Mouse (Mus musculus): ENCODE results near the gene Rusc2.

The Rusc2 gene

DNA sequence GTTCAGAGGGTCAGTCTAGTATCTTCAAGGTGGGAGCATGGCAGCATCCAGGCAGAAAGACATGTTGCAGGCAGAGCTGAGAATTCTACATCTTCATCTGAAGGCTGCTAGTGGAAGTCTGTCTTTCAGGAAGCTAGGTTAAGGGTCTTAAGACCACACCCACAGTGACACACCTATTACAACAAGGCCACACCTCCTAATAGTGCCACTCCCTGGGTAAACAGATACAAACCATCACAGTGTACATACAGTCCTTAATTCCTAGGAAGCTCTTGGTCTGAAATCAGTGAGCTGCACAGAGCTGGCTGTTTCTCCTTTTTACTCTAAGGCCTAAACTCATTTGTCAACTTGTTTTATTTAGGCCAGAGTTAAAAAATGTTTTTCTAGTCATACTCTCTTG, 5.2 kb downstream of the Rusc2 start:
- no peak for DNase-seq

GRCm38 (mm10) chr4:43389390-43389789, 7.6 kb downstream of the Rusc2 start:
- no peak for DNase-seq

DNA sequence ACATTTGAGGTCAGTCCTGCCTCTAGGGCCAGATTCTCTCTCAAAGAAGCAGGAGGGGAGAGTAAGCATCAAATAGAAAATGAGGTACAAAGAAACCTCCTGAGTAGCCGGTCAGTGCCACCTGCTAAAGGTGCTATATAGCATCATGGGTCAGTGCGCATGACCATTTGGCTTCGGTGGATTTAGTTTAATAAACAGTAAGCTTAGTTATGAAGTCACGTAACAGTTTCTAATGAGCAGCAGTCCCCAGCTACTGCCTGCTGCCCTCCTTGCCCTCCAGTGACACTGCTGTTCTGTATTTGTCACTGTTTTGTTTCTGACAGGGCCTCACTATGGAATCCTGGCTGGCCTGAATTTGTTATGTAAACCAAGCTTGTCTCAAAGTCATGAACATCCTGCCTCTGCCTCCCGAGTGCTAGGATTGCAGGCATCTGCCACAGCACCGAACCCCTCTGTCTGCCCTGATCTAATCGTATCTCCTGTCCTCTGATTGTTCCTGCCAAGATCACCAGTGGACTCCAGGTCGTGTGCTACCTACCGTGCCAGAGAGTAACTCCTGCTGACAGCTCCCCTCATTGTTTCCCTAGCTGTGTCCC, 8.2 kb downstream of the Rusc2 start:
- no peak for DNase-seq

DNA sequence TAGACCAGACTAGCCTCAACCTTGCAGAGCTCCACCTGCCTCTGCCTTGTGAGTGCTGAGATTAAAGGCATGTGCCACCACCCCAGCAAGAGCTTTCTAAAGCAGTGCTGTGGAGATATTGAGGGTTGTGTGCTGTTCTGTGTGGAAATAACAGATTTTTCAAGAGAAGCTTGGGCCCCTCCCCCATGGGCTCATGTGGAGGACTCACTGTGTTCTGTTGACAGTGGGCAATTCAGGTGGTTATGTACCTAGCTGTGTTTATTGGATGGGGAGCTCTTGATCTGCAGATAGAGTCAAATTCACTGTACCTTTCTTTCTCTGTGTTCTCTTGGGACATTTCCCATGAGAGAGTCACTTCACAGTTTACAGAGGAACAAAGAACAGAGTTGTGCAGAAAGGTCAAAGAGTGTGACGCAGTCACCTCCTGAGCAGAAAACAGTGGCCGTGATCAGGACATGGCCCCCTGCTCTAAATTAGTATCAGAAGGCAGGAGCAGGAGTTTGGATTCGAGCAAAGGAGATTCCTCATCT, 9.8 kb downstream of the Rusc2 start:
- no peak for DNase-seq

GRCm38 (mm10) chr4:43394345-43394891, 12.6 kb downstream of the Rusc2 start:
- no peak for DNase-seq

DNA sequence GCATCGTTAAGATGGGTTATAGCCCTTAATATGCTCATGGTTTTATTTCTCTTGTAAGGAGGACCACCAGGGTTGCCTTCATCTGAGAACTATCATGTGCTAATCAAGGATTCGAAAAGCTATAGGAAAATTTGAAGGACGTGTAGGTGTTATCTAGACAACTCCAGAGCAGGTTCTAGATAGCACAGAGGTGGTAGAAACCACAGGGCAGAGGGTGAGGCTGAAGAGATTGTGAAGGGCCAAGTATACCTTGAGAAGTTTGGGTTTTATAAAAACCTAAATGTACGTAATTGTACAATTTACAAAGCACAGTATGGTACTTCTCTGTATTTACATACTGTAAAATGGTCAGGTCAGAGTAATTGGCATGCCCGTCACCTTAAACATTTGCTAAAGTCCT, 13.4 kb downstream of the Rusc2 start:
- no peak for DNase-seq

DNA sequence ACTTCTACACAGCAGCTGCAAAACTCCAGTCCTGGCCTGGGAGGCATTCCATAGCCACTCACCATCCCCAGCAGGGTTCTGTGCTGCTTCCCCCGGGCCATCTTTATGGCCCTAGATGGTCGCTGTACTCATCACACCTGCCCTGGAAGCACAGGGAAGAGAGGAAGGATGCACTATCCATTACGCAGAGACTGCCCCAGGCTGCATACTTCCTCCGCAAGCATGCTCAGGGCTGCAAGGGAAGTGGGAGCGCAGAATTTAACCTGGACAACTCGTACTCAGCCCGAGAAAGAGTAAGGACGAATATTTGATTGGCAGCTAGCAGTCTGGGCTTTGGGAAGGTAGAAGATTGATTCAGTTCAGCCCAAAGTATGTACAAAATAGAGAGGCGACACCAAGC, 14.1 kb downstream of the Rusc2 start:
- no peak for DNase-seq

DNA sequence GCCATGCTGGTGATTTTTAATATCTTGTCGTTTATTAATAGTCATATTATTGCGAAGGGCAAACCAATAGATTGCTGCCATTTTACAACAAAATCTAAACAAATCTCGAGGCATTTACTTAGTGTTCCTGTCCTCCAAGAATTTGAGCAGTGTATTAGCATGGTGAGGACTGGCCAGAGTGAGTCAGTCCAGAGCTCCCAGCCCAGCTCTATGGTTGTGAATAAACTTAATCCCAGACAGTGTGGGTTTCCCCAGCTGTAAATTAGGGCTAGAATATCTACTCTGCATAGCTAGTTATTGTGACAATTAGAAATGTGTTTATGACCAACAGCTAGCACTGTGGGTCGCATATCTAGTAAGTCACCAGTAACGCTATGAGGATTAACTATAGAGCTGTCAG, 14.6 kb downstream of the Rusc2 start:
- DNase-seq = no peak

GRCm38 (mm10) chr4:43398014-43398413, 16.2 kb downstream of the Rusc2 start:
- DNase-seq = no peak

DNA sequence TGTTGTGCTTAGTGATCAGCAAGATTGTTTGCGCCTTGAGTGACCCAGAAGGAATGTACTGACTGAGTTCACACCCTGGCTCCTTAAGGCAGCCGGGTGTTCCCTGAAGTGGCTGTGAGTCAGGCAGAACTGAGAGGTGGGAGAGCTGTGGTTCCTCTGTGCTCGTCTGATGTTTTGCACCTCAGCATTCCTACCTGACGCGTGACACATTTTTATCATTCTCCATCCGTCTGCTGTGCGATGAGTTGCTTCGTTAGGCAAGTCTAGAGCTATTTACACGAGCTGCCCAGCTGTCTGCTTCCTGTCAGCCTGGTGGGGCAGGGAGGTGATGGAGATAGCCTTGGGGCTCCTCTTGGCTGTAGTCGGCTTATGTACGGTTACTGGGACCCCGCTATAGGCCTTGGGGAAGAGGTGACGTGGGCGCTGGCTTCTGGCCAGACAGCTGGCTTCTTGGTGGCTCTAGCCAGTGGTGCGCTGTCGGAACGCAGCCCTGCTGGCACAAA, 17.1 kb downstream of the Rusc2 start:
- DNase-seq = no peak

GRCm38 (mm10) chr4:43399391-43400131, 17.8 kb downstream of the Rusc2 start:
- no peak for DNase-seq

GRCm38 (mm10) chr4:43400976-43401375, 19.2 kb downstream of the Rusc2 start:
- no peak for DNase-seq

- DNase-seq = no peak
These were observed 19.7 kb downstream of the Rusc2 start for GRCm38 (mm10) chr4:43401486-43401885.

- DNase-seq = no peak
These were observed 20.4 kb downstream of the Rusc2 start for GRCm38 (mm10) chr4:43402212-43402611.

GRCm38 (mm10) chr4:43404697-43405096, 22.9 kb downstream of the Rusc2 start:
- no peak for DNase-seq

- DNase-seq = no peak
These were observed 24.6 kb downstream of the Rusc2 start for GRCm38 (mm10) chr4:43406162-43406971.

DNA sequence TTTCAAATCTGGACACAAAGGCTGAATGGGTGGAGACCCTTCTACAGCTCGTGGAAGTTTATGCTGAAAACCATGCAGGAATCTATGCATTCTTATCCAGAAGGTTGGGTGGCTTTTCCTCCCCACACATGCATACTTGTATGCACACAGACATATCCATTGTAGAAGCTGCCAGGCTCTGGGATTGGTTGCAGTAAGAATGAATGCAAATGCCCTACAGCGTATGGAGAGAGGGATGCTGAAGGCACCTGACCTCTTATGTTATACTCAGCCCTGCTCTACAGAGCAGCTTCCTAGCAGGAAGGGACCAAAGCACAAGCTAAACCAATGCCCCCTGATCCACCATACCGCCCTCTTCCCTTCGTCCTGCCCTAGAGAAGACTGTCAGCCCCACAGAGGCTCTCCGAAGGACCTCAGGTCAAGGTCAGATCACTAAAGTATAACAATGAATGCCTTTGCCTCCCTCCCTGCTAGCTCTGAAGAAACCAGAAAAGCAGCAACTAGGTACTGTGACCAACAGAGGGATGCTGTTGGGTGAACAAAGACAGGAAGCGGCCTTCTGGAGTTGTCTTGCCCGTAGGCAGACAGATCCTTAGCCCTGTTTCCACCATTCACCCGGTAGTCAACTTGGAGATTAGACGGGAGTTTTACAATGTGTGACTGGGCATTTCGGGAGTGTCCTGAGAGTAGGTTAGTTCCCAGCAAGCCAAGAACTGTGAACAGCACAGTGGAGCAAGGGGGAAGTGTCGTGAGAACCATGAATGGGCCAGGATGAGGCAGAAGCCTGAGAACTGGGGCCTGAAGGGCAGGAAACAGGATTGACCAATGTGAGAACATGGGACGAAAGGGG, 25.5 kb downstream of the Rusc2 start:
- no peak for DNase-seq

- no peak for DNase-seq
These were observed 33.0 kb downstream of the Rusc2 start for GRCm38 (mm10) chr4:43414761-43415160.

DNA sequence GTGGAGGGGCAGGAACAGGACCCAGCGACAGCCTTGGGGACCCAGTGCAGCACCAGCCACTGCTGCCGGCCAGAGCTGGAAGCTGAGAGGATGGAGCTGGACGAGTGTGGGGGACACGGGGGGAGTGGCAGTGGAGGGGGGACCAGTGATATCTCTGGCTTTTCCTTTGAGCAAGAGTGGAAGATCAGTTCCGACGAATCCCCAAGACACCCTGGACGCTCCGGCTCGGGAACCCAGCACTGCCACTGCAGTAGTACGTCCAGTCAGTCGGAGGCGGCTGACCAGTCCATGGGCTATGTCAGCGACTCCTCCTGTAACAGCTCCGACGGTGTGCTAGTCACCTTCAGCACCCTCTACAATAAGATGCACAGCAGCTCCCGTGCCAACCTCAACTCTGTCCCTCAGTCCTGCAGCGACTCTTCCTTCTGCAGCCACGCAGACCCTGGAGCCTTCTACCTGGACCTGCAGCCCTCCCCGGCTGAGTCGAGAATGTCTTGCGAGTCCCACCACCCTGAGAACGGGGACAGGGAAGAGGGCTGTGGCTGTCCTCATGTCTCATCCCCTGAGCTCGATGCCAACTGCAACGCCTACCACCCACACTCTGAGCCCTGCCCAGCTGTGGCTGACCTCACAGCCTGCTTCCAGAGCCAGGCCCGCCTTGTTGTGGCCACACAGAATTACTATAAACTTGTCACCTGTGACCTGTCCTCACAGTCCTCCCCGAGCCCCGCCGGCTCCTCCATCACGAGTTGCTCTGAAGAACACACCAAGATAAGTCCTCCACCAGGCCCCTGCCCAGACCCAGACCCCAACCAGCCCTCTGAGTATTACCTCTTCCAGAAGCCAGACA, 33.7 kb downstream of the Rusc2 start:
- no peak for DNase-seq

DNA sequence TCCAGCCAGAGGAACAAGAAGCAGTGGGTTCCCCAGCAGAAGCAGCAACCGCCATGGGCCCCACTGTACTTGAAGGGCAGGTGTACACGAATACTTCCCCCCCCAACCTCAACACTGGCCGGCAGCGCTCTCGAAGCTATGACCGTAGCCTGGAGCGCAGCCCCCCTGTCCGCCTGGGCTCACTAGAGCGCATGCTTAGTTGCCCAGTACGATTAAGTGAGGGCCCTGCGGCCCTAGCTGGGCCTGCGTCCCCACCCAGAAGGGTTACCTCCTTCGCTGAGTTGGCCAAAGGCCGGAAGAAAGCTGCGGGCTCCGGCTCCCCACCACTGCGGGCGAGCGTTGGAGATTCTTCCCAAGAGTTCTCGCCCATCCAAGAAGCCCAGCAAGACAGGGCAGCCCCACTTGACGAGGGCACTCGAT, 34.3 kb downstream of the Rusc2 start:
- no peak for DNase-seq

Data from B cell, adult 2 months (primary cell).